Mouse (Mus musculus): Measurements from ENCODE around the gene Slc25a51.
"Not testable (repeated sequence)": the region's sequence is repeated elsewhere in the genome, so short reads cannot be mapped to it uniquely, and the experiment has no call there.

Slc25a51 gene

DNA sequence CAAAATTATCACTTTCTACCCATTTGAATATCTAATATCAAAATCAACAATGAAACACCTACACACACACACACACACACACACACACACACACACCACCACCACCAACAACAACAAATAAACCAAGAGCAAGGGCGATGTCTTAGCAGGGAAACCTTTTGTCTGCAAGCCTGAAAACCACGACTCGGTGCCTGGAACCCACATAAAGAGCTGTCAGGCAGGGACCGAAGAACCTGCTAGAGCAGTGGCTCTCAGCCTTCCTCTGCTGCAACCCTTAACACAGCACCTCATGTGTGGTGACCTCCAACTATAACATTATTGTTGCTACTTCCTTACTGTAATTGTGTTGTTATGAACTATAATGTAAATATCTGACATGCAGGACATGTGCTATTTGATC is 6.3 kb downstream of the Slc25a51 start:
- peak in 1 of 2 experiments; percentile 2 for DNase-seq (ENCODE audit: inconsistent age in 2 of 2, low spot score in 1 of 2)

DNA sequence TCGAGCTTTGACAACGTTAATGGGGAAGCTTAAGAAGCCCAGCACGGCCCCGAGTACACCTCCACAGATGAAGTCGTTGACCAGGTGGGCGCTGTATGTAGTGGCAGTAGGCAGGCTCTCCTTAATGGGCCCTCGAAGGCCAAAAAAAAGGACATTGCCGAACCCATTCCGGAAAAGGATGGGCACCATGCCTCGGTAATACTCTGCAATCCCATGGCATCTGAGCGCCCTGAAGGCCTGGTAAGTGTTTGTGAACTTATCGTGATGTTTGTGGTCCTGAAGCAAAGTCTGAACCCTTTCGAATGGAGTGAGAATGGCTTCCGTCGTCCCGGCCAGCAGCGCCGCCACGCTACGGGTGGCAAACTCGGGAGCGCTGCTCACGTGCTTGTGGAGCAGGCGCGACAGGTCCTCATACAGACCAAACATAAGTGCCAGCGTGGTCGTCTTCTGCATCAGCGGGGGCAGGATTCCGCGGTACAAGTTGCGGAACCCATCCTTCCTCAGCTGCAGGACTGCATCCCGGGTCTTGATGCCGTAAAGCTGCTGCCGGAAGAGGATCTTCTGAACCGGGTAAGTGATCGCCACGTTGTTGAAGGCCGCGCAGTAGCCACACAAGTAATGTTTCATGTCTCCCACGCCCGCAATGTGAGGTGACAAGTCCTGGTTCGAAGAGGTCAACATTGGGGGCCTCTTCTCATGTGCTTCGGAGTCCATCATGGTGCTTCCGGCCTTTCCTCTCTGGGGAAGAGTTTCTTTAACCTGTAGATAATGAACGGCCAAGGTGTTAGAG is 8.9 kb downstream of the Slc25a51 start:
- peak; percentile 14 to 45 for DNase-seq (ENCODE audit: inconsistent age in 2 of 2, low spot score in 1 of 2)

DNA sequence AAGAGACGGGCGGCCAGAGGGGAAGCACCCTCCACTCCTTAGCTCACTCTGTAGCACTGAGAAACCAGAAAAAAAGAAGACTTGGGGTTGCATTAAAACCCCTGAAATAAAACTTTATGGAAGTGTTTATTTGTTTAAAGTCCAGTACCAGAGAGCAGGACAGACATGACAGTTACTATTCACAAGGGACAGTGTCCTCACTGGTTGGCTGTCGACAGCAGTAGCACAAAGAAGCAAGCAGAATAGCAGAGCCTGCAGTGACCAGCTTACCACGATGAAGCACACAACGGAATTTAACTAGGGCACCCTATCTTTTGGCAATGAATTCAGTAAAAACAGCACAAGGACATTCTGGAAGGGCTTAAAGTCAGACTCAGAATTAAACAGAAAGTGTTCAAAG is 10.3 kb downstream of the Slc25a51 start:
- DNase-seq (ENCODE audit: inconsistent age in 2 of 2, low spot score in 1 of 2), result peak; percentile 25 to 75

DNA sequence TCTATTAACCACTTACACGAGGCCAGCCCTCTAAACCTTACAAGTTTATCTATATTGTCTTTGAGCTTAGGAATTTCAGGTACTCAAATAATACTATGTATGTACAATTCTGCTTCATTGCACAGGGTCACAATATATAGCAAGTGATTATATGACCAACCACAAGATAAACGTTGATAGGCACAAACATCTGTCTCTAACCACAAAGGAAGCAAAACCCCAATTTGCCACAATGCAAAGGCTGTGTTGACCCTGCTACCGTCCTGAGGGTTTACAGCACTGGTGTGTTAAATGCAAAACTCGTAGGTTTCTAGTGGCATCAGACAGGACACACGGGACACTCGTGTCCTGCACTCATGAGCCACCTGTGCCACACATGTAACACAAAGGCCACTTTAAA is 12.4 kb downstream of the Slc25a51 start:
- not testable (repeated sequence) for DNase-seq (ENCODE audit: inconsistent age in 2 of 2, low spot score in 1 of 2)

DNA sequence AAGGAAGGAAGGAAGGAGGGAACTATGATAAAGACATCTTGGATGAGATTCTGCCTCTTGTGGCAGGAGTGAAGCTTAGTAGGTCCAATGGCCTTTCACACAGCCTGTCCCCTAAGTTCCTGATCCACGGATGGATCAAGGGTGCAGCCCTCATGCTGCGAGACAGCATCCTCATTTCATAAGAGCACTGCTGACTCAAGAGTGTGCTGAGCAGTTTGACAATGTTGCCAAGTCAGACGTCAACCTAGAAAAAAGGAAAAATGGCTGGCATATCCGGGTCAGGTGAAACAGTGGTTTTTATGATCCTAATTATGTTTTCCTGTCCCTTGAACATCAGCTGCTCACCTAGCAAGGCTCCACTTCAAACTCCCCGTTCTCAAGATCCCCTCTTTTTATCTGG is 14.9 kb downstream of the Slc25a51 start:
- peak in 1 of 2 experiments; percentile 68 for DNase-seq (ENCODE audit: inconsistent age in 2 of 2, low spot score in 1 of 2)

DNA sequence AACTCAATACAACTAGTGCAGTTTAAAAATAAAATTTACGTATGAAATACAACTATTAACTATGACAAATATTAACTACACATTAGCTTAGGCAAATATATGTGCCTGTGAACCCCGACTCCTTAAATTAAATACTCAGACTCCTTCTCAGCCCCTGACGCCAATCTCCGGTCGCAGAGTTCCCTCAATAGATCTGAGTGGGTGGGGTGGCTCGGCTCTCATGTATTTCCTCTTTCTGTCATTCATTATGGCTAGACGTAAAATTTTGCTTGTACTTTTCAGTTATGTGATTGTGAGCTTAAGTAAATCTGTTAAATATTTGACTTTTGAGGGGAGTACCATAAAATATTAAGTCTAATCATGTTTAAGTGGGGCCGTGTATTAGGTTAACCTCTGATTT is 15.6 kb downstream of the Slc25a51 start:
- no peak for DNase-seq (ENCODE audit: inconsistent age in 2 of 2, low spot score in 1 of 2)

DNA sequence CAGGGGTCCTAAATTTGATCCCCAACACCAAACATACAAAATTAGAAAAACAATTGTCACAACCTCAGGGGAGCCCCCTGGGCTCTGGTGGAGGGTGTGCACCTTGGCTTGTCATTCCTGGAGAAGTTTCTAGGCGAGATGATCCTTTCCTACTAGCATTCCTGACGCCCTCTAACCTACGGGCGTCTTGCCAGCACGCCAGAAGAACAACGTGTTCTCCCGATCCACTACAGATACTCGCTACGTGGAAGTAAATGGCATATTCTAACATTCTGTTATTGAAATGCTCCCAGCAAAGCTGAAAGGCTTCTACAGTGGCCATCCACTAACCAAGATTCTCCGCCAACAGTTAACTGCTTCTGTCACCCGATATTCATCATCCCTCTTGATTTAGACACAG is 16.0 kb downstream of the Slc25a51 start:
- DNase-seq (ENCODE audit: inconsistent age in 2 of 2, low spot score in 1 of 2), result peak in 1 of 2 experiments; percentile 29

DNA sequence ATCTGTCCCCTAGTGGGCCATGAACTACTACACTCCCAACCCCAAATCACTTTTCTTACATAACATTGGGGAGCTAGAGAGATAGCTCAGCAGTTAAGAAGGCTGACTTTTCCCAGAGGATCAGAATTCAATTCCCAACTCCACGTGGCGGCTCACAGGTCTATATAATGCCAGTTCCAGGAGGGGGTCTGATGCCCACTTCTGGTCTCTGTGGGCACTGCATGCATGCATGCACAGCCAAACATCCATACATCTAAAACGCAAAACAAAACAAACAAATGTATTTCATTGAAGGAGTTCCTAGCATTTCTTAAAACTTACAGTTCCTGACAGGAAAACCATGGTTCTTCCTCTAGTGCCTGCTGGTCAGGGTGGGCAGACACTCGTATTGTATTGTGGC is 16.5 kb downstream of the Slc25a51 start:
- DNase-seq (ENCODE audit: inconsistent age in 2 of 2, low spot score in 1 of 2), result no peak

DNA sequence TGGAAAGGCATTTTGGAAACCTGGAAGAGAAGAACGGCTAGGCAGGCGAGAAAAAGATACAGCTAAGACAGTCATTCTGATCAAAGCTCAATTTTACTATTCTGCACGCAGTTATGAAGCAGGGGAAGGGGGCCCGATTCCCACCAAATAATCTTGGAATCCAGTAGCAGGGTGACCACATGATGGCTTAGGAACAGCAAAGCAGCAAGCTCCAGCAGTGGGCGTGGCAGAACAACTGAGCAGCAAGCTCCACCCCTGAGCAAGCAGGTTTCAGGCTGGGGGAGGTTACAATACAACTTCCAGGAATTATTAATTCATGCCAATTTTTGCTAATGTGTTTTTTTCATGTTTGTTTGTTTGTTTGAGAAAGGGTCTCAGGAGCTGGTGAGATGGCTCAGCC is 21.3 kb downstream of the Slc25a51 start:
- DNase-seq (ENCODE audit: inconsistent age in 2 of 2, low spot score in 1 of 2), result not testable (repeated sequence)

DNA sequence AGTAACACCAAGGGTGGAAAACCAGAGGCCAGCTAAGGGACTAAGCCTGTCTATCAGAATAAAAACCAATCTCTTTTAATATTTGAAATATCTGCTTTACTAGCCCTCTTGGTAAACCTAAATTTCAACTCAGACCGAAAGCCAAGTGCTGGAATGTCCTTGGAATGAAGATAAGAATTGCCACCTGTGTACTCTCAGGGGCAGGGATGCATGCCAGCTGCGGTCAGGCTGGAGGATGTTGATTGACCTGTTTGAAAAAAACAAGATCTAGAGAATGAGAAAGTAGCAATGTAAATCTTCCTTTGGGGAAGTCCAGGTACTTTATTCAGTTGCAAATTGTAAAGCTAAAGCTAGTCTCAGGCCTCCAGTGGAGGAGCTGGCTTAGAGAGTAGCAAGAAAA is 26.4 kb downstream of the Slc25a51 start:
- not testable (repeated sequence) for DNase-seq (ENCODE audit: inconsistent age in 2 of 2, low spot score in 1 of 2)

DNA sequence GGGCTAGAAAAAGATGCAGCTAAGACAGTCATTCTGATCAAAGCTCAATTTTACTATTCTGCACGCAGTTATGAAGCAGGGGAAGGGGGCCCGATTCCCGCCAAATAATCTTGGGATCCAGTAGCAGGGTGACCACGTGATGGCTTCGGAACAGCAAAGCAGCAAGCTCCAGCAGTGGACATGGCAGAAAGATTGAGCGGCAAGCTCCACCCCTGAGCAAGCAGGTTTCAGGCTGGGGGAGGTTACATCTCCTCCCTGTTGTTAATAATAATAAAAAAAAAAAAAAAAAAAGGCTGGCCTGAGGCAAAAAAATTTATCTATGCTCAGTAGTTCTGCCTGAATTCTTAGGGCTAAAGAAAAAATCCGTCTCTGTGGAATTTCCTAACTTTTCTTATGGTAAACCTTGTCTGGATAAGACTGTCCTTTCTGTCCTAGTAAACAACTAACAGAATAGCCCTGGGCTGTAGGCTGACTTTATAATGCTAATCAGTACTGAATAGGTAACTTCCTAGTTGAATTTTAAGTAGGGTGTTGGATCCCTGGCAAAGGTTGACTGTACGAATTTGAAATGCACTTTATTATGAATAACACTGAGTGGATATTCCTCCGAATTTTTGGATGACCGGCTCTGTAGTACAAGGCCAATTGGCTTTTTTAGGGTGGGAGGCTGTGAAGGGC is 27.5 kb downstream of the Slc25a51 start:
- DNase-seq (ENCODE audit: inconsistent age in 2 of 2, low spot score in 1 of 2), result not testable (repeated sequence)

DNA sequence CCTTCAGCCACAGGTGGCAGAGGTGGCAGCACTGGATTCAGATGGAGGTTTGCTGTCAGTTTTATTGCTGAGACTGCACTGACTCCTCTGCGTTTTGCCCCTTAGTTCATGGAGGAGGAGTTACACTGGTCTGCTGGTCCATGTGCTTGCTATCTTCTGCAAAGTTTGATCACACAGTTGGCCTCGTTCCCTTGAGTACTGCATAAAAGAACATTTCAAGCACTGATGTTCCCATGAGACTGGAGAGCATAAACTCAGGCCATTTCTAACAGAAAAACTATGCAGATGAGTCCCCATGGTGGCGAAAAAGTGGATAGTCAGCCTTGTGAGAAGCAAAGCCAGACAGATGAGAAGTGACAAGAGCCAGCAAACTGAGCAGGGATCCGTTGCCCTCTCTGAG is 32.0 kb downstream of the Slc25a51 start:
- DNase-seq (ENCODE audit: inconsistent age in 2 of 2, low spot score in 1 of 2), result no peak

DNA sequence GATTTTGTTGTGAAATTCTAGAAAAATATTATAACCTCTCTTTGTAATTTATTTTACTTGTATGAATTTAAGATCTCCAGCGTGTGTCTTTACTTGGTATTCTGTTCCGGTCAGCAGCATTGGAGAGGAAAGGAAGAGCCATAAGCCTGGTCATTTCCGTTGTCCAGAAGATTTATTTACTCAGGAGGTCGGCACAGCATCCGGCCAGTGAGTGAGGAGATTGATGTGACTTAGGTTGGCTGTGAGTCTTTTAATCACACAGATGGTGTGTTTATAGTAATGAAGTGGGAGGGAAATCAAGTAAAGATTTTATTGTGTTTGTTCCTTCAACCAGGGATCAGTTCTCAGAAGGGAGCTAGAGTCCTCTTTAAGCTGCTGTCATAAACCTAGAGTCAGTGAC is 33.7 kb downstream of the Slc25a51 start:
- DNase-seq (ENCODE audit: inconsistent age in 2 of 2, low spot score in 1 of 2), result no peak

DNA sequence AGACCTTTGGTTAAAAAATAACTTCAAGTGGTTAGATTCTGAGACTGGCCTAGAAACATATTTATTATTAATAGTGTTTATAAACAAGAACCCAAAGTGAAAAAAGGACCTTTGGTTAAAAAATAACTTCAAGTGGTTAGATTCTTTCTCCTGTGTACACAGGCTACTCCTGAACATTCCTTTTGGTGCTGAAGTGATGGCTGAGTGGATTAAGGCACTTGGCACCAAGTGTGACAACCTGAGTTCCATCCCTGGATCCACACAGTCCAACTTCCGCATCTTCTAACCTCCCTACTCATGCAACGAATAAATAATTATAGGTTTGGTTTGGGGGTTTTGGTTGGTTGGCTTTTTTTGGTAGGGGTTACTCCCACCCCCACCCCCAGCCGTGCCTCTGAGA is 37.3 kb downstream of the Slc25a51 start:
- no peak for DNase-seq (ENCODE audit: inconsistent age in 2 of 2, low spot score in 1 of 2)

DNA sequence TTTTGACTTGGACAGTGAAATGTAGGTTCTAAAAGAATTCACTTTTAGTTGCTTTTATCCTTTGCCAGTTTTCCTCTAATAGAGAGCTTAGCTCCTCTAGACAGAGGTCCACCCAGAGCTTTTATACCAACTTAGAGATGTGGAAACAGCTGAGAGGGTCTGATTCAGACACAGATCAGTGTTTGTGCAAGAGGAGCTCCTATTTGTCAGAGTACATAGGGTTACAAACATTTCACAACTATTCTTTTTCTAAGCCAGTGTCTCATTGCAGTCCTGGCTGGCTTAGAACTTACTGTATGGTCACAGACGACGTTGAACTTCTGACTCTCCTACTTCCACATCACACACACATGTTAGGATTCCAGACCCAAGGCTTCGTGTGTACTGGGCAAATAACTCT is 51.9 kb downstream of the Slc25a51 start:
- DNase-seq (ENCODE audit: inconsistent age in 2 of 2, low spot score in 1 of 2), result peak in 1 of 2 experiments; percentile 26

Measured in adrenal gland, adult (tissue).